Mouse (Mus musculus): ENCODE data around the gene Pakap.

Pakap gene

GRCm38 (mm10) chr4:57764392-57764791 lies 196.4 kb downstream of the Pakap start:
- no peak for DNase-seq (ENCODE audit: low read depth, low spot score)

GRCm38 (mm10) chr4:57764926-57765325 lies 196.9 kb downstream of the Pakap start:
- no peak for DNase-seq (ENCODE audit: low read depth, low spot score)

- DNase-seq (ENCODE audit: low read depth, low spot score) = no peak
Measured at GRCm38 (mm10) chr4:57765806-57766205, 197.8 kb downstream of the Pakap start.

GRCm38 (mm10) chr4:57769007-57769406 lies 201.0 kb downstream of the Pakap start:
- no peak for DNase-seq (ENCODE audit: low read depth, low spot score)

GRCm38 (mm10) chr4:57770185-57770823 lies 202.3 kb downstream of the Pakap start:
- no peak for DNase-seq (ENCODE audit: low read depth, low spot score)

- no peak for DNase-seq (ENCODE audit: low read depth, low spot score)
Measured at GRCm38 (mm10) chr4:57771558-57772219, 203.7 kb downstream of the Pakap start.

GRCm38 (mm10) chr4:57772851-57773510 lies 205.0 kb downstream of the Pakap start:
- DNase-seq (ENCODE audit: low read depth, low spot score) = no peak

- DNase-seq (ENCODE audit: low read depth, low spot score) = no peak
Measured at GRCm38 (mm10) chr4:57774517-57774916, 206.5 kb downstream of the Pakap start.

- DNase-seq (ENCODE audit: low read depth, low spot score) = no peak
Measured at GRCm38 (mm10) chr4:57775582-57775981, 207.6 kb downstream of the Pakap start.

- DNase-seq (ENCODE audit: low read depth, low spot score) = no peak
Measured at GRCm38 (mm10) chr4:57780403-57780802, 212.4 kb downstream of the Pakap start.

GRCm38 (mm10) chr4:57780833-57781641 lies 213.1 kb downstream of the Pakap start:
- DNase-seq (ENCODE audit: low read depth, low spot score) = peak; percentile 31

GRCm38 (mm10) chr4:57781994-57782393 lies 214.0 kb downstream of the Pakap start:
- DNase-seq (ENCODE audit: low read depth, low spot score) = peak; percentile 92

GRCm38 (mm10) chr4:57782549-57783390 lies 214.8 kb downstream of the Pakap start:
- DNase-seq (ENCODE audit: low read depth, low spot score) = peak; percentile 82

GRCm38 (mm10) chr4:57783391-57783770 lies 215.4 kb downstream of the Pakap start:
- DNase-seq (ENCODE audit: low read depth, low spot score) = no peak

- DNase-seq (ENCODE audit: low read depth, low spot score) = peak; percentile 36
Measured at GRCm38 (mm10) chr4:57783853-57784600, 216.0 kb downstream of the Pakap start.

- peak; percentile 75 for DNase-seq (ENCODE audit: low read depth, low spot score)
Measured at GRCm38 (mm10) chr4:57788709-57789108, 220.7 kb downstream of the Pakap start.

GRCm38 (mm10) chr4:57789118-57789517 lies 221.1 kb downstream of the Pakap start:
- DNase-seq (ENCODE audit: low read depth, low spot score) = no peak

GRCm38 (mm10) chr4:57793989-57794388 lies 226.0 kb downstream of the Pakap start:
- DNase-seq (ENCODE audit: low read depth, low spot score) = no peak

- DNase-seq (ENCODE audit: low read depth, low spot score) = no peak
Measured at GRCm38 (mm10) chr4:57794547-57794946, 226.6 kb downstream of the Pakap start.

GRCm38 (mm10) chr4:57797548-57798285 lies 229.7 kb downstream of the Pakap start:
- no peak for DNase-seq (ENCODE audit: low read depth, low spot score)

All from A20 (cell line).